Mouse (Mus musculus): Measurements from ENCODE around the gene Tnp1.

Gene Tnp1

DNA sequence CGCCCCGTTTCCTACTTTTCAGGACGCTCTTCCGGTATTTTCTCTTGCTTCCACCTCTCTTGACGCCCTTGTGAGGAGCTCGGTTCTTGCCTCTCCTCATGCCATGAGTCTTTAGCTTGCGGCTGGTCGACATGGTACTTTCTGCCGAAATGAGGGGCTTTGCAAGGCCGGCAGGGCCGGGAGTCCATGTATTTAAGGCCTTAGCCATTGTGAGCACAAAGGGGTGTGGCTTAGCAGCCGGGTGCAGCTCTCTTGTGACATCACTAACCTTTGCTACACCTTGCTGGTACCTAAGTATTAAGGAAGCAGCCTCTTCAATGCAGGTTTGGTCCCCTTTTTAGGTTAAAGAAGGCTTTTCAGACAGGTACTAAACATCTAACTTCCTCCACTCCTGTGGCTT lies at the start of gene Tnp1:
Gene Tnp1 (minus strand): TSS at position 179 of the 400 bp plus-strand sequence.
- no peak for DNase-seq (ENCODE audit: low spot score in 2 of 2)

DNA sequence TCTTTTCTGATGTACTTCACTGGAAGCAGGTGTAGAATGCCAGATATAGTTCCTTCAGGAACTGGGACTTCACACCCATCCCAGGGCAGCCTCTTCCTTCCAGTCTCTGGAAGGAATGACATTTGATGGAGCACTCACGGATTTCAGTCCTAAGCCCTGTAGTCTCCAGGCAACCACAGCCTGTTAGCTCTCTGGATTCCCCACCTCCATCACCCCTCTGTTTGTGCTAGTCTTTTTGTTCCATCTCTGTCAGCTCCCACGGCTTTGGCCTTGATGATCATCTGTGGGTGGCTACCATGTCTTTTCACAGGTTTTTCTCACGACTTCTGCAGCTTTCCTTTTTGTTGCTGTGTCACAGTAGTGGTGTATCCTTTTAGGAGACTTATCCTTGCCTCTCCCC lies 48.6 kb upstream of the Tnp1 start:
- no peak for DNase-seq (ENCODE audit: low spot score in 2 of 2)

DNA sequence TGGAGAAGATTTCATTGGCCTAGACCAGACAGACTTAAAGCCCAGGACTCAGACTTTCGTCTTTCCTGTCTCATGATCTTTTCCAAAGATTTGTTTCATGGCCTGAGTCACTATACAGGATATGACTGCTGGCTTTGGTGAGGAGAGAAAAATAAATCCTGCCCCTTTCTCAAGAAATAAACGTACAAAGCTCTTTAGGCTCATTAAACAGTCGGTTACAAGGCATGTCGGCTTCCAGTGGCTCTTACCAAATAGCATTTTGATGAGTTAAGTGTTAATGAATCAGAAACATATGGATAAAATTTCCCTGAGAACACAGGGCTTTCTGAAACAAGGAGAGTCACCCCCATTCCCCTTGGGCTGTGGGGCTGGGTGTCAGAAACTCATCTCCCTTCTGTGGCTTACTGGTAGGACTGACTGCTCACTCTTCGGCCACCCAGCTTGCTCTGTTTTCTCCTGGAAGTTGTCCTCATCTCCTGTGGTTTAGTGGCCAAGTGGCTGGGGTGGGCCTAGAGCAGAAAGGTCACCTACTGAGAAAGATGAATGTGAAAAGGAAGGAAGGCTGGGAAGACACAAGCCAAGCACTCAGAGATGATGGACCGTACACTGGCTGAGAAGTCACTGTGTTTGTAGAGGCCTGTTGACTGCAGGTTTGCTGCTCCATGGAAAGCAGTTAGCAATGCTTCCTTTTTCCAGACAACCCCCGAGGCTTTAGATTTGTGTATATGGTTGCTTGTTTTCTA lies 46.0 kb upstream of the Tnp1 start:
- no peak for DNase-seq (ENCODE audit: low spot score in 2 of 2)

DNA sequence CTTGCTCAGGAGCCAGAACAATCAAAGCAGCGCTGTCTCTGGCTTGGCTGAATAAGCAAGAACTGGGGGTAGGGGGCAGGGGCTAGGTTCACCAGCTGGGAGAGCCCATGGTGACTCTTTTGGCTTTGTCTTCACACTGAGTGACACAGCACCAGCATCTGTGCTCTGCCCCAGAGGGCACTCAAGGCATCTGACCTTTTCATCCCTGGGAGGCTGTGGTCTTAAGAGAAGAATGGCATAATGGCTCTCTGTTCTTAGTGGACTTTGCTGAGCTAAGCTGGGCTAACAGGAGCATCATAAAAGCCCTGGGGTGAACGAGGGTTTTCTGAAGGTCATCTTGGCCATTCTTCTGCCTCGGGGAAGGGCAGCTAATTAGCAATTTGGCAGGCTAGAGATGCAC lies 44.6 kb upstream of the Tnp1 start:
- no peak for DNase-seq (ENCODE audit: low spot score in 2 of 2)

DNA sequence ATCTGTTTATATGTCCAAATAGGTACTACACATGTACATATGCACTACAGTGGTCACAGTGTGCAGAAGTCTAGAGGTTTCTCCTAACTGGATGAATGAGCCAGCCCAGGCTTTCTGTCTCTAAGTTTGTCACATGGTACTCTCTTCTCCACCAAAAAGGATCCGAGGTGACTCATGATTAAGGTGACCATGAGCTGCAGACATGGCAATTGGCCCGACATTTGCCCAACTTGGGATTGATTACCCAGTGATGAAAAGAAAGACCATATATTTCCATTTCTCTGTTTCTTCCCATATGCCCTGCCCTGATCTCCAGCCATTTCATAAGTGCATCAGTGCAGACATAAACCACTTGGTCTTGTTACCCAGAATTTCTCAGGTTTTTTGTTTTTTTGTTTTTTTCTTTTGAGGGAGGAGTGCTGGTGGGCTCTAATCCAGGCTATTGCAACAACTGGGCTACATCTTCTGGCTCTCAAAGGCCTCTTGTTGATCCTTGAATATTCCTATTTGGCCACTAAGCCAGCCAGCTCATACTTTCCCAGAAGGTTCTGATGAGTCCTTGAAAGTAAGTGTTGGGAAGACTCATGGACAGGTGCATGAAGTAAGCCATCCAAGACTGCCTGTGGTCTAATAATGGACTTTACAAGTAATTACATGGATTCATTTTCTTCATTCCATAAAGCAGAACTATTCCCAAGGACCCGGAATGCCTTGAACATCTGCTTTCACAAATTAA lies 40.7 kb upstream of the Tnp1 start:
- DNase-seq (ENCODE audit: low spot score in 2 of 2): no peak

DNA sequence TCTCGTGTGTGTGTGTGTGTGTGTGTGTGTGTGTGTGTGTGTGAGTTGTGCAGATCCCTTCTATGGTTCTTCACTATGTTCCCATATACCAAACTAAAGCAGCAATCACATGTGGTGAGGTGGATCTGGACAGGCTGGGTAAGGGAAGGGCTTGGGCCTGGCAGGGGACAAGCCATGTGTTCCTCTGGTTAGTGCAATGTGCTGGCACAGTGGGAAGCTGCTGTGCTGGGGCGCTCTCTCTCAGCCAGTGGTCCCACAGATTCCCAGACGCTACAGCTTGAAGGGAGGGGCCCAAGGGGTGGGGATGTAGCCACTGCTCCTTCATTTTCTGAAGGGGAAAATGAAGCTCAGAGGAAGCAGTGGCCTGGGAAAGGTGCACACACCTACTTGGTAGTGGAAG lies 40.1 kb upstream of the Tnp1 start:
- no peak for DNase-seq (ENCODE audit: low spot score in 2 of 2)

DNA sequence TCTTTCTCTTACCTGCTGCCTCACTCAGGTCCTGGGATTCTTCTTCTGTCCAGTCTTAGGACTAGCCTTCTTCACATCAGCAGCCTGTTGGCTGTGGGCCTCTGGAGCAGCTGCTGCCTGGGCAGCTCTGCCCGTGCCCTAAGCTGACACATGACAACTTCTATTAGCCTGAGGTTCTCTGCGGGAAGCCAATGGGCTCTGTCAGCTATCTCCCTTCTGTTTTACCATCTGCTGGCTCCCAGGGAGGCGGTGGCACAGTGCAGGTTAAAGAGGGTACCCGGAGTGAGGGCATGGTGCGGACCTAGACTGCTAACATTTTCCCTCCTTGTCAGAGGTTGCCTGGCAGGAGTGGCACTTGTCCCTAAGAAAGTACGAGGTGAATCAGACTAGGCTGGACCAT lies 39.5 kb upstream of the Tnp1 start:
- peak in 1 of 2 experiments; percentile 73 for DNase-seq (ENCODE audit: low spot score in 2 of 2)

DNA sequence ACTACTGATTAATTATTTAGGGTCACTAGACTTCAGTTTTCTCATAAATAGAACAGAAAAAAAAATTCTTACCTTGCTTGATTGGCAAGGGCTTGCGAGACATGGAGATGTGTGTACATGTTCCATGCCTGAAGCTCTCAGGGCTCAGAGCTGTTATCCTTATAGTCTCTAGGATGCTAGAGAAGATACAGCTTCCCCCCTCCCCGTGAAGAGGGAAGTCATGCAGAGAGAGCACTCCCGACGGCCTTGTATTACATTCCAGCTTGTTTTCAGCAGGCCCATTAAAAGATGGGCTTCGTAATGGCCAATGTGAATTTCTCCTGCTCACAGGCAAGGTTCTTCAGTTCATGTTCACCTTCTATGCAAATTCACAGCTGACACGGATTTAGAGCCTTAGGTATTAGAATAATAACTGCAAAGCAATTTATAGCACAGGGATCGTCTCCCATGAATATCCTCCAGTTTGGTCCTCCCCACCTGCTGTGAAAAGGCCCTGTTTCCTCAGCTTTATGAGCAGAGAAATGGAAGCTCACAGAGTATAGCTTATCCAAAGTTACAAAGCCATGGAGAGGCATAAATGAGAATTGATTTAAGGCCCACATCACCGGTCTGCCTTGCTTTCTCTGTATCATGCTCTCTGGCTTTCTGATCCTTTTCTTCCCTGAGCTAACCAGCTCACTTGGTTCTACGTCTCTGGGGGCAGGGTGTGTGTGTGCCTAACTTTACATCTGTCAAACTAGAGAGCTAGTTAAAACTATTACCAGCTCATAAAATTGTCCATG lies 38.0 kb upstream of the Tnp1 start:
- DNase-seq (ENCODE audit: low spot score in 2 of 2): no peak

DNA sequence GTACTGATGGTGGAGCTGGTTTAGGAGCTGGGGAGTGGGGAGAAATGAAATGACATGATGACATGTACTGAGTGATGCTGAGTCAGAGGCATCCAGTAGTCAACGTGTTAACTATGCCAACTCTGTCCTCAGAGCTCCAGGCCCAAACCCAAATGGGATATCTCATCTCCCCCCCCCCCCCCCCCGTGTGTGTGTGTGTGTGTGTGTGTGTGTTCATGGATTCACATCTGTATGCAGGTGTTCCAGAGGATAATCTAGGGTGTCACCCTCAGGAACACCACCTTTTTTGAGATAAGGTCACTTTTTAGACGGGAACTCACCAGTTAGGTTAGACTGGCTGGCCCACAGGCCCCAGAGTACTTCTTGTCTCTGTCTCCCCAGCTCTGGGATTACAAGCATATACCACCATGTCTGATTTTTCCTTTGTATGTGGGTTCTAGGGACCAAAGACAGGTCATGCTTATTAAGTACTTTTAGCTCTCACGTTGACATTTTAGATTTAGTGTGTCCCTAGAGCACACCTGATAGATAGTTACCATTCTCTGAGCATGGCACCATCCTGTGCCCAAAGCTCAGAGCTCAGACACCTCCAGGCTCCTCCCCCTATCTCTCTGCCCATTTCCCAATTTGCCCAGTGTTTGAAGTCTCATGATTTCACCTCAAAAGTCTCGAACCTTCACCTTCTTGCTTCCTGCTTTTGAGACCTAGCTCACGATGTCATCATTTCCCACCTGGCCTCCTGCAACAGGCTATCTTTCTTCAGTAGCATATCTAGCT lies 31.4 kb upstream of the Tnp1 start:
- DNase-seq (ENCODE audit: low spot score in 2 of 2): no peak

DNA sequence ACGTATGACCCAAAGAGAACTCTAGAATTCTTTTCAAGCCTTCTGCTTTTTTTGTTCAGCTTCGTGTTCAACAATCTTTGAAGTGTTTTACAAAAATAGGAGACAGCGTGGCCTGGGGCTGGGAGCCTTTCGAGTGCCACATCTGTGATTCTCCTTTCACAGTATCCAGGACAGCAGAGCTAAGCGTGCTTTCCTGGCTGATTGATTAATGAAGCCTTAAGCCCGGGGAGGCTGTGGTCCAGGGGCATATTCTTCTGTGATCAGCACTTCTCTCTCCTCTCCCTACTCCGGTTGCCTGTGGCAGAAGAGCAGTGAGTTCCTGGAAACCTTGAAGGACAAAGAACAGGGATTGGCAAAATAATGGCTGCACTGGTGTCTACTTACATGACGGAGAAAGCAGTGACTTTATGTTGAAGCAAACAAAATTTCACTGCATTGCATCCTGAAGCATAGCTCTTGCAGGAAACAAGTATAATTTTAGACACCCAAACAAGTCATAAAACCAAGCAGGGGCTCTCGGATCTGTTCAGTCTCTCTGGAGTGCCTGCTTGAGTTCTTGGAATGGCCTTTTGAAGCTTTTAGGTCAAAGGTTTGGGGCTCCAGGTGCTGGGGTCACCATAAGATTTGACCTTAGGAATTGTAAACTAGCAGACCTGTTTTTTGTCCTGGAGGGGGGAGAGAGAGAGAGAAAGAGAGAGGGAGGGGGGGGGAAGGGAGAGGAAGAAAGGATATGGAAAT lies 30.4 kb upstream of the Tnp1 start:
- DNase-seq (ENCODE audit: low spot score in 2 of 2): no peak

DNA sequence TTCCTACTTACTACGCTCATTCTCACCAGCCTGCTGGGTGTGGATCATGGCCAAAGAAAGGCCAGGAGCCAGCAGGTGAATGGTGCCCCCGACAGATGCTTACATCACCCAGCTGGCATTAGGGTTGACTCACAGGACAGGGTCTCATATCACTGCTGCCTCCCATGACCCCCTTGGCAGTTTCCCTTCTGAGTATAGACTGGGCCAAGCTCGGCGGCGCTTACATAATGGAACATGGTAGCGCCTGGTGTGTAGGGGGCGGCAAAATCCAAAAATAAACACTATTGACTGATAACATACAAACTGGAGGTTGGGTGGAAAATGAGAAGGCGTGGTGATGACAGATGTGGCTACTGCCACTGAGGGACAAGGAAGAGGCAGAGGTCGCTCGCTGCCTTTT lies 28.0 kb upstream of the Tnp1 start:
- no peak for DNase-seq (ENCODE audit: low spot score in 2 of 2)

DNA sequence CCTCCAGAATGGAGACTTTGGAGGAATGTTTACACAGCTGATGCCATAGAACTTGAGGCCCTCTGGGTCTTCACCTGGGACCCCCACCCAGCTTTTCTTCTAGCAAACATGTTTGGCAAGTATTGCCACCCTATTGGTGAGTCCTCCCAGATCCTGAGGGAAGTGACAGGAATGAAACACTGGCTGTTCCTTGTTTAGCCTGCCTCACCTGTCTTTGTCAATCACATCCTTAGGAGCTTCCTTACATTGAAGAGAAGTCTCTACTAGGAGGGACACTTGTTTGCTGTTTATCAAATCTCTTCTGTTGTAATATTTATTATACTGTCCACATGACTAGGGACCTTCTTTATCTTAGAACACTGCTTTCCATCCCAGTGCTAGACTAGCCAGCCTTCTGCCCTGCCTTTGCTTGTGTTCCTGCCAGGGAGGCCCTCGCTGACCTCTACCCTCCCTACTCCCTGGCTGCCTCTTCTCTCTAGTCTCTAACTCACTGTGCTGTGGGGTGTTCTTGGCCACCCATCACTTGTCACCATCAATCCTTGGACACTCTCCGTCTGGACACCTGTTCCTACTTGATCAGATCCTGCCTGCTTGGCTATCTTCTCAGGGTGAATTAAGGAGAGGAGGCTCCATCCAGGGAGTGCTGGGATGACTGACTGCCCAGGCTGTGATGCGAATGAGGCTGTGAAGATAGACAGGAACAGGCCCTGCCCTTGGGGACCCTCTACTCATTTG lies 25.1 kb upstream of the Tnp1 start:
- no peak for DNase-seq (ENCODE audit: low spot score in 2 of 2)

DNA sequence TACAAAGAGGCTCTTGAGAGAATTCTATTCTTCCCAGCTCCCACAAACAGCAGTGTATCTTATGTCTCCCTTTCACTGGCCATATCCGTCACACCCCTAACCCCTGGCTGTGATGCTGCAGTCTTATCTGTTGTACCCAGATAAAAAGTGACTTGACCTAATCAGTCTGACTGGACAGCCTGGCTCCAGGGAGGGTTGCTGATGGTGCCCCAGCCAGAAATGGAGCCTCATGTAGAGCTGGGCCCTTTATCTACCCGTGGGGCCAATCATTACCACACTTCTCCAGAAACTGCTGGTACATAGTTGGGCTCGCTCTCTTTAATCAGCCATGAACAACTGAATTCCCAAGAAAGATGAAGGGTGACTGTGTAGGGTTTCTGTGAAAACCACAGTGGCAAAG lies 22.8 kb upstream of the Tnp1 start:
- DNase-seq (ENCODE audit: low spot score in 2 of 2): no peak

DNA sequence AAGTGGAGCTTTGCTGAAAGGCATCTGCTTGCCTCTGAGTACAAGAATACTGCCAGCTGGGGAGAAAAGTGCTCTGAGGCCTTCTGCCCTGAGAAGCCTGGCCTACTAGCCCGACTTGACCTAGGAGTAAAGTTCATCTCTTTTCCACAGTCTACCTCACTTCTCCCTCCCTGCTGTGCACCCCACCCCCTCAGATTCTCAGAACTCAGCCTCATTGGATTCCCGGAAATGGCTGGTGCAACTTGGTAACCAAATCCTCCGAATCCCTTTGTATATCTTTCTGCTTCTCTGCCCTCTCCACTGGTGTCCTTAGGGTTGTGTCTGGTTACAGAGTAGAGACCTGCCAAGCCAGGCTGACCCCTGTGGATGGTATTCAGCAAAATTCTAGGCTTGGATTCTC lies 20.8 kb upstream of the Tnp1 start:
- no peak for DNase-seq (ENCODE audit: low spot score in 2 of 2)

DNA sequence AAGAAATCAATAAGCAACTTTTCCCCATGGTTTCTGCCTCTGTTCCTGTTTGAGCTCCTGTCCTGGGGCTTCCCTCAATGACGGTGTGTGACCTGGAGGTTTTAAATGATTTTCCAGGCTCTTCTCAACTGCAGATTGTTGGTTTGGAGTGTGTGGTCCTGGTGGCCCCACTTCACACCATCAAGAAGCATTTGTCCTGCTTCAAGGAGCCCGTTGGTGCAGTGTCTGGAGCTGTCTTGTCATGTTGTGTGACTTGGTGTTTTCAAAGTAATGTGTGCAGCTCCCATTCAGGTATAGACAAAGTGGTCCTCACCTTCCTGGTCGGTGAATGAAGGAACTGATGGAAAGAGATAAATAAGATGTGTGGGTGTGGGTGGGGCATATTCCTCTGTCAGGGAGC lies 20.0 kb upstream of the Tnp1 start:
- no peak for DNase-seq (ENCODE audit: low spot score in 2 of 2)

DNA sequence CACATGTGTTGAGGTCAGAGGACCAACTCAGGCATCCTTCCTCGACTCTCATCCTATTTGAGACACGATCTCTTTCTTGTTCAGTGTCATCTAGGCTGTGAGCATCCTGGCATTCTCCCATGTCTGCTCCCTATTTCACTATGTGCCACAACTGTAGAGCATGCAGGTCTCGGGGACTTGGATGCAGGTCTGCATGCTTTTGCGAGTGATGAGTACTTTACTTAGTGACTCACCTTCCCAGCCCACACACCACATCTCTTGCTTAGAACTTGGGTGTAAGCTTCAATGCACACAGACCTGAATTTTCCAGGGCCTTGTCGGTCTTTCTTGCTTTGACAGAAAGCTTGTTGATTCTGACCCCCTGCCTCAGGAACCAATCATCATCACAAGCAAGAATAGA lies 16.8 kb upstream of the Tnp1 start:
- DNase-seq (ENCODE audit: low spot score in 2 of 2): no peak

DNA sequence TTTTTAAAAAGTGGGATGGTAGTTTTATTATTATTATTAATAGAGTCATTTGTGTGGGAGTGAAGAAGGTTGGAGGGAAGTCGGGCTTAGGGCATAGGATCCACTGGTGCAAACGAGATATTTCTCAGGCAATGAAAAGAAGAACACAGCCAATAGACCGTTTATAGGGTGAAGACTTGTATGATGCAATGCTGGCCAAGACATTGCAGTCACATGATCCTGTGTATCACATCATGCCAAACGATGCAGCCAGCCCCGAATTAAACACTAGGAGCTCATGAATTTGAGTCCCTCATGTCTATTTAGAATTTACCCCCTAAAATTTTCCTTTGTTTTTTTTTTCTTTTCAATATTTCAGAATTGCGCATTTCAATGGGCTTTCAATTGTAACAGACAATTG lies 13.0 kb upstream of the Tnp1 start:
- DNase-seq (ENCODE audit: low spot score in 2 of 2): no peak

DNA sequence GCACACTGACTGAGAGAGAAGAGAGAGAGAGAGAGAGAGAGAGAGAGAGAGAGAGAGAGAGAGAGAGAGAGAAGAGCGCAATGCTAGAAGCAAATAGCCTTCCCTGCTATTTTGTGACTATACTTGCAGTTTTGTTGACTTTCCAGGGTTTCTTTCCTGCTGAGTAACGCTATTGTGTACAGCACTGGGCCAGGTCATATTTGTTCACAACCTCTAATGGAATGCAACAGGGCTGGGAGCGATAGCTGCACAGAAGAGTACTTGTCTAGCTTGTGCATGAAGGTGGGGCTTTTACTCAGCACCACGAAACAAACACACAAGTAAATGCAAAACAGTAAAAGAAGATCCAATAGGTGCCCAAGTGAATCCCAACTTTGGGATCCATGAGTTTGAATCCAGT lies 11.7 kb upstream of the Tnp1 start:
- no peak for DNase-seq (ENCODE audit: low spot score in 2 of 2)

DNA sequence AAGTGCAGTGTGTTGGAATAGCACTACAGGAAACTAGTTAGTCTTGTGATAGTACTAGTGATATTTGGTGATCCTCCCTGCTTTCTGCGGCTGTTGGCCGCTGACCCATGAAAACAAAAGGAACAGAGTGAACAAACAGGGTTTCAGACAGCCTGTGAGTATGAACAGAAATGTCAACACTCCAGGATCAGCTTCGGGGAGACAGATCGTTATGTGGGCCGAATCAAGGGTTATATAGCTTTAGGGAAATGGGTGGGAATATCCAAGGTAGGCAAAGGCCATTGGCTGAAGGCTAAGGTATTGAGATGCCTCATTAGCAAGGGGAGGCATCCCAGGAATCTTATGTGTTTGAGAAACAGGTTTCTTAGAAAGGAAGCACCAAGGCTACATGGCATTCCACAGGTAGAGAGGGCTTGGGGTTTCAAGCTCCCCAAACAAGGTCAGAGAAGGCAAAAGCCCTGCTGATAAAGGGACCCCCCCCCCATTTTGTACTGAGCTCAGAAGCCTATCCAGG lies 11.1 kb upstream of the Tnp1 start:
- no peak for DNase-seq (ENCODE audit: low spot score in 2 of 2)

DNA sequence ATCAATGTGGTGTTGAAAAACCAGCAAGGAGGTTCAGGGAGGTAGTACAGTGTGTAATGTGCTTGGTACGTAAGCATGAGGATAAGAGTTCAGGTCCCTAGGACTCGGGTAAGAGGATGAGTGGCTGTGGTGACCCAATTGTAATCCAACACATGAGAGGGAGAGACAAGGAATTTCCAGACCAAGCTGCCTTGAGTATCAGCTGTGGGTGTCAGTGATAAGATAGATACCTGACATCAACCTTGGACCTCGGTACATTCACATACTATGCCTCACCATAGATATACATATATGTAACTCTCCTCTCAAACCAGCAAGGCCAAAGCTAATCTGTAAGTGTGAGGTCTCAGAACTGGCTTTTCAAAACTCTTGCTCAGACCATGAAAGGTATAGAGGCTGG lies 10.4 kb upstream of the Tnp1 start:
- DNase-seq (ENCODE audit: low spot score in 2 of 2): no peak

All from cerebellum, postnatal 4 days (tissue).